Mouse (Mus musculus): Measurements from ENCODE around the gene Akr1c18. TPM values are rescaled to one million over a fixed set of nuclear protein-coding genes. Genes with fewer than 3 reads are reported as not detected.
"Not testable (repeated sequence)": the region's sequence is repeated elsewhere in the genome, so short reads cannot be mapped to it uniquely, and the experiment has no call there.

The Akr1c18 gene
- polyA plus RNA-seq, 1 experiment from 2014 or later, result 0.71 TPM

DNA sequence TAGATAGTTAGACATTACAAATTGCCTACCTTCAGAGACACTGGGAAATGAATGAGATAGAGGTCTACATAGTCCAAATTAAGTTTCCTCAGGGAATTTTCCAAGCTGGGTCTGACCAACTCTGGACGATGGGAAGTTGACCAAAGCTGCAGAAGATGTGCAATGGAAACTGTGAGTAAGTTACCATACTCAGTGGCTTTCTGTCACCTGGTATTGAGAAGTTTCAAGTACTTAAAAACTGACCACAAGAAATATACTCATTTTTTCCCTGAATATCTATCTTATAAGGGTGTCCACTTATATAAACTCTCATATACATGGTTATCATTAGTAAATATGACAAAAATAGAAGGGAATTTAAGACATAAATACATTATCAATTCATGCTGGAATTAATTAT is 6.2 kb downstream of the Akr1c18 start:
- Histone ChIP-seq H3K36me3 (no peaks in the 10 kb centered on the region), H3K4me2 (no peak overlapping the region), H3K9me3 (replicated peaks) (no peaks in the 10 kb centered on the region), H3K27me3 (no peaks in the 10 kb centered on the region), H3K9ac (no peak overlapping the region), H3K27ac (no peak overlapping the region), H3K4me3 (replicated peaks) (no peak overlapping the region), H3K4me1 (replicated peaks) (no peaks in the 10 kb centered on the region)
- DNase-seq (no peak), ATAC-seq (ENCODE audit: low read depth) (no peak)
- WGBS (ENCODE audit: insufficient replicate concordance), result 34% methylated on average over 1 of the region's 1 CpGs

DNA sequence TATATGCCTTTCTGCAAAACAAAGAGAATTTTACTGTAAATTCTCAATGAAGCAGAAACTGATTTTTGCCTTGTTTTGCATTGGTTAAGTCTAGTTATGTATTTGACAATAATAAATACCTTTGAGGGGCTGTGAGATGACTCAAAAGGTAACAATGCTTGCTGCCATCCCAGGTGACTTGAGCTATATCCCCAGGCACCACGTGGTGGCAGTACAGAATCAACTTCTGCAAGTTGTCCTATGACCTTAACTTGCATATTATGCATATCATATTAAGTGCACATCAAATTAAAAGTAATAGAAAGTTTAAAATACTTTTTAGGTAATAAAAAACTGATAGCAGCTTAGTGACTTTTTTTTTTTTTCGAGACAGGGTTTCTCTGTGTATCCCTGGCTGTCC is 17.4 kb downstream of the Akr1c18 start:
- no peak overlapping the region for H3K4me2 ChIP-seq
- no peaks in the 10 kb centered on the region for H3K27me3 ChIP-seq
- H3K4me1 ChIP-seq (replicated peaks), result no peaks in the 10 kb centered on the region
- H3K4me3 ChIP-seq (replicated peaks), result no peak overlapping the region
- ATAC-seq (ENCODE audit: low read depth) (no peak), DNase-seq (no peak)
- no peaks in the 10 kb centered on the region for H3K9me3 ChIP-seq (replicated peaks)
- H3K27ac ChIP-seq, result no peak overlapping the region
- no peak overlapping the region for H3K9ac ChIP-seq
- 13% methylated on average over 2 of the region's 2 CpGs for WGBS (ENCODE audit: insufficient replicate concordance)
- no peaks in the 10 kb centered on the region for H3K36me3 ChIP-seq

GRCm38 (mm10) chr13:4131721-4132120 is 18.7 kb downstream of the Akr1c18 start:
- WGBS (ENCODE audit: insufficient replicate concordance), result 36% methylated on average over 3 of the region's 3 CpGs
- H3K27me3 ChIP-seq, result no peaks in the 10 kb centered on the region
- H3K4me1 ChIP-seq (replicated peaks), result no peaks in the 10 kb centered on the region
- H3K36me3 ChIP-seq, result no peaks in the 10 kb centered on the region
- H3K4me3 ChIP-seq (replicated peaks), result no peak overlapping the region
- no peaks in the 10 kb centered on the region for H3K9me3 ChIP-seq (replicated peaks)
- ATAC-seq (ENCODE audit: low read depth) (no peak), DNase-seq (no peak)
- H3K9ac ChIP-seq, result no peak overlapping the region
- no peak overlapping the region for H3K27ac ChIP-seq
- no peak overlapping the region for H3K4me2 ChIP-seq

DNA sequence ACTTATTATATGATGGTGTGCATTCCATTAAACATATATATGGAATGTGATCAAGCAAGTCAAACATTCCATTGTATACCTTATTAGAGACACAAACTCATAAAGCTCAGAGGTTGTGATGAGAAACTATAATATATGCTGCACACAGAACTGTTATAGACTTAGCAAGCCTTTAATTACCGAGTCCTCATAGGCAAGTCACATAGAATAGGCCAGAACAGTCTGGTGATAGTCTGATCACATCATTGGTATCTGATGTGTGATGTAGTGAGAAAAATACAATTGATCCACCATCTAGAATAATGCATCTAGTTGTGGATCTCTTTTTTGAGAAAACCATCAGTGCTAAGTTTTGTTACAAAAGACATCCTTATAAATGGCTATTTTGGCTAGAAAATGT is 19.1 kb downstream of the Akr1c18 start:
- no peaks in the 10 kb centered on the region for H3K4me1 ChIP-seq (replicated peaks)
- no peaks in the 10 kb centered on the region for H3K9me3 ChIP-seq (replicated peaks)
- no peak overlapping the region for H3K4me3 ChIP-seq (replicated peaks)
- no peaks in the 10 kb centered on the region for H3K27me3 ChIP-seq
- H3K36me3 ChIP-seq, result no peaks in the 10 kb centered on the region
- 45% methylated on average over 1 of the region's 1 CpGs for WGBS (ENCODE audit: insufficient replicate concordance)
- H3K27ac ChIP-seq, result no peak overlapping the region
- H3K4me2 ChIP-seq, result no peak overlapping the region
- no peak overlapping the region for H3K9ac ChIP-seq
- DNase-seq (no peak), ATAC-seq (ENCODE audit: low read depth) (no peak)

GRCm38 (mm10) chr13:4129100-4129499 is 21.4 kb downstream of the Akr1c18 start:
- no peaks in the 10 kb centered on the region for H3K27me3 ChIP-seq
- no peak overlapping the region for H3K4me3 ChIP-seq (replicated peaks)
- H3K4me2 ChIP-seq, result no peak overlapping the region
- DNase-seq (no peak), ATAC-seq (ENCODE audit: low read depth) (no peak)
- no peaks in the 10 kb centered on the region for H3K4me1 ChIP-seq (replicated peaks)
- no peak overlapping the region for H3K9ac ChIP-seq
- H3K9me3 ChIP-seq (replicated peaks), result no peaks in the 10 kb centered on the region
- H3K27ac ChIP-seq, result no peak overlapping the region
- 23% methylated on average over 5 of the region's 5 CpGs for WGBS (ENCODE audit: insufficient replicate concordance)
- no peaks in the 10 kb centered on the region for H3K36me3 ChIP-seq

DNA sequence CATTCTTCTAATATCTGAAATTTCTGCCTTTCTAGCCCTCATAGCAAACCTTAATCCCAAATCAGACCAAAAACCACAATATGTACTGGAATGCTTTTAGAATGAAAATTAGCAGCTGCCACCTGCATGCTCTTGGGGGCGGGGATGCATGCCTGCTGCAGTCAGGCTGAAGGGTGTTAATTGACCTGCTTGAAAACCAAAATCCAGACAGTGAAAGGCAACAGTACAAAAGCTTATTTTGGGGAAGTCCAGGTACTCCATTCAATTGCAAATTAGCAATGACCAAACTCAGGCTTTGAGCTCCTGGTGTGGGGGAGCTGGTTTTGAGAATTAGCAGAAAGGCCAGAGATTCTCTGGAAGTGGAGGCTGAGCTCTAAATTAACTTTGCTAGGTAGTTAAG is 24.6 kb downstream of the Akr1c18 start:
- ATAC-seq (ENCODE audit: low read depth); H3K9ac ChIP-seq; H3K4me1 ChIP-seq (replicated peaks); H3K36me3 ChIP-seq; DNase-seq; H3K9me3 ChIP-seq (replicated peaks); H3K4me3 ChIP-seq (replicated peaks); H3K4me2 ChIP-seq; H3K27me3 ChIP-seq; H3K27ac ChIP-seq: not testable (repeated sequence)
- 49% methylated on average over 1 of the region's 1 CpGs for WGBS (ENCODE audit: insufficient replicate concordance)

GRCm38 (mm10) chr13:4124471-4124870 is 26.0 kb downstream of the Akr1c18 start:
- H3K27ac ChIP-seq; H3K27me3 ChIP-seq; DNase-seq; H3K36me3 ChIP-seq; H3K4me1 ChIP-seq (replicated peaks); H3K9ac ChIP-seq; H3K9me3 ChIP-seq (replicated peaks); H3K4me2 ChIP-seq; H3K4me3 ChIP-seq (replicated peaks); ATAC-seq (ENCODE audit: low read depth): not testable (repeated sequence)
- 75% methylated on average over 6 of the region's 6 CpGs for WGBS (ENCODE audit: insufficient replicate concordance)

DNA sequence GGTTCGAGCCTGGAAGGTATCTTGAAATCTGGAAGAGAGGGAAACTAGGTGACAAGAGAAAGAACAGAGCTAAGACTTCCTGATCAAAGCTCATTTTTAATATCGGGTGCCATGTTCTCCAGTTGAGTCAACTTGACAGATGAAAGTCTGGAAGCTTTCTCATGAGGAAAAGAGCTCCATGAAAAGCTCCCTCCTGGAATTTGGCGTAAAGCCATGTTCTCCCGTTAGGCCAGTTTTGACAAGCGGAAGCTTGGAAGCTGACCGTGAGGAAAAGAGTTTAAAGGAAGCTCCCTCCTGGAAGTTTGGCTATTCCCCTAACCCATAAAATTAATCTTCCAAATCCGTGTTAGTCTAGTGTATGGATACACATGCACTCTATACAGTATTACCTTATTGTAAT is 27.3 kb downstream of the Akr1c18 start:
- H3K4me3 ChIP-seq (replicated peaks), result no peak overlapping the region

GRCm38 (mm10) chr13:4119181-4119904 is 31.1 kb downstream of the Akr1c18 start:
- no peak overlapping the region for H3K27ac ChIP-seq
- 34% methylated on average over 2 of the region's 2 CpGs for WGBS (ENCODE audit: insufficient replicate concordance)
- no peak for DNase-seq

More for the DNA sequence above, 27.3 kb downstream of the Akr1c18 start:
- ATAC-seq (ENCODE audit: low read depth), result no peak
- H3K4me2 ChIP-seq, result no peak overlapping the region
- DNase-seq, result no peak
- no peak overlapping the region for H3K27ac ChIP-seq
- H3K9me3 ChIP-seq (replicated peaks), result no peaks in the 10 kb centered on the region
- no peaks in the 10 kb centered on the region for H3K4me1 ChIP-seq (replicated peaks)
- no peaks in the 10 kb centered on the region for H3K36me3 ChIP-seq
- WGBS (ENCODE audit: insufficient replicate concordance), result 65% methylated on average over 7 of the region's 7 CpGs
- H3K27me3 ChIP-seq, result no peaks in the 10 kb centered on the region
- no peak overlapping the region for H3K9ac ChIP-seq

DNA sequence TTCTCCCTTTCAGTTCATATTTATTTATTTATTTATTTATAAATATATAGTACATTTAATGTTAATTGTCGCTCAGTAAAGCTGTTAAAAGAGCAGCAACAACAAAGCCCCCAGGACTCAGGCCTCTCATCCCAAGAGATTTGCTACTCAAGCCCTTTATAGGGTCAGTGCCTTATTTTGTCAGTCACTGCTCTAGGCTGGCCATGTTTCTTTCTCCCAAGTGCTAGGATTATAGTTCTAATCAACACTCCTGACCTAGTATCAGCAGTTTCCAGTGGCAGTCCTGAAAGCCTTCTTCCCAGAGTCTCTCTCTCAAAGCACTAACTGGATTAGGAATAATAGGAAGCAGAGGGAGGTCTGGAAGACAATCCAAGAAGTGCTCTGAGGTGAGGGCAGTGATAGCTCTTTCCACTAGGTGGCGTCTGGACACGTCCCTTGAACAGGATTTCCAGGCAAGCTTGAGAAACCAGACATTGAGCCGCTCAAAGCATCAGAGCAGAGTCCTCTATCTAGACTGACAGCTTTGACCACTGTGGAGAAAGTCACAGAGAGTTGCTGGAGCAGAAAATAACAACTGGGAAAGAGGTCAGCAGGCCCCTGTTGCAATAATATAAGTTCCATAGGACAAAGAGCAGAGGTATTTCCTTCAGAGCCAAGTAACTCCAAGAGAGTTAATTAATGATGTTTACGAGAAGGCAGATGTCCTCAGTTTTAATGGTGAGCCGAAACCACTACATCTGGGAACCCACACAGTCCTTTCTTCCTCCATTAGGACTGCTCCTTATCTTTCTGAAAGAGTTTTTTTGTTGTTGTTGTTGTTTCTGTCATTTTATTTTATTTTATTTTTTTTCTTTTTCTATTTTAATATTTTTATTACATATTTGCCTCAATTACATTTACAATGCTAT is 39.9 kb downstream of the Akr1c18 start:
- no peak; the same call in 1 of the 2 replicates for ATAC-seq (ENCODE audit: low read depth)
- no peak overlapping the region for H3K27ac ChIP-seq
- no peaks in the 10 kb centered on the region for H3K4me1 ChIP-seq (replicated peaks)
- peak; percentile 4 for DNase-seq
- no peak overlapping the region for H3K9ac ChIP-seq
- H3K27me3 ChIP-seq, result no peaks in the 10 kb centered on the region
- H3K9me3 ChIP-seq (replicated peaks), result no peaks in the 10 kb centered on the region
- H3K36me3 ChIP-seq, result no peaks in the 10 kb centered on the region
- H3K4me3 ChIP-seq (replicated peaks), result no peak overlapping the region
- no peak overlapping the region for H3K4me2 ChIP-seq
- WGBS (ENCODE audit: insufficient replicate concordance), result 21% methylated on average over 6 of the region's 6 CpGs

More at GRCm38 (mm10) chr13:4119181-4119904, 31.1 kb downstream of the Akr1c18 start:
- Histone ChIP-seq H3K27me3 (no peaks in the 10 kb centered on the region), H3K4me2 (no peak overlapping the region), H3K4me3 (replicated peaks) (no peak overlapping the region), H3K36me3 (no peaks in the 10 kb centered on the region), H3K9ac (no peak overlapping the region), H3K9me3 (replicated peaks) (no peaks in the 10 kb centered on the region), H3K4me1 (replicated peaks) (no peaks in the 10 kb centered on the region)
- ATAC-seq (ENCODE audit: low read depth), result no peak

DNA sequence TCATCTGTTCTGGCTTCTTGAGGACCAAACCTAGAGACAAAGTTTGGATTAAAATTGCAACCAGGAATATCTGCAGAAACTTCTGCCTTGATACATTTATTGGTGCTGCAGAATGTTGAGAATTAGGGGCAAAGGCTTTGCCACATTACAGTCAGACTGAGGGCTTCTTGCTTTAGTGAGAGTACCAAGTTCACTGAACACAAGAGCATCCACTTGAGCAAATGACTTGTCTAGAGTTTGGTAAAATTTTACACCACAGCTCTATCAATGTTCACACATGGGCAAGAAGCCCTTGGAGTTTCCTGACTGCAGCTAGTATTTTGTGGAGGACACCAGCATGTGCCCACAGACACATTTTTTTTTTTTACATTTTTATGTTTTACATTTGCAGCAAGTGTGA is 47.7 kb downstream of the Akr1c18 start:
- ATAC-seq (ENCODE audit: low read depth), result no peak
- H3K9ac ChIP-seq, result no peak overlapping the region

GRCm38 (mm10) chr13:4101691-4102090 is 48.8 kb downstream of the Akr1c18 start:
- no peak overlapping the region for H3K9ac ChIP-seq
- DNase-seq (no peak), ATAC-seq (ENCODE audit: low read depth) (no peak)
- H3K27ac ChIP-seq, result no peak overlapping the region
- H3K36me3 ChIP-seq, result no peaks in the 10 kb centered on the region
- H3K27me3 ChIP-seq, result no peaks in the 10 kb centered on the region
- H3K4me2 ChIP-seq, result no peak overlapping the region
- no peak overlapping the region for H3K4me3 ChIP-seq (replicated peaks)
- no peaks in the 10 kb centered on the region for H3K4me1 ChIP-seq (replicated peaks)
- no peaks in the 10 kb centered on the region for H3K9me3 ChIP-seq (replicated peaks)

More for the DNA sequence above, 47.7 kb downstream of the Akr1c18 start:
- no peaks in the 10 kb centered on the region for H3K9me3 ChIP-seq (replicated peaks)
- no peak for DNase-seq
- no peaks in the 10 kb centered on the region for H3K4me1 ChIP-seq (replicated peaks)
- no peaks in the 10 kb centered on the region for H3K27me3 ChIP-seq
- H3K36me3 ChIP-seq, result no peaks in the 10 kb centered on the region
- no peak overlapping the region for H3K27ac ChIP-seq
- no peak overlapping the region for H3K4me2 ChIP-seq
- no peak overlapping the region for H3K4me3 ChIP-seq (replicated peaks)

Data from liver, embryonic 13.5 days (tissue).